Mouse (Mus musculus): ENCODE data around the gene Gna12.
A peak's percentile ranks its signal among the peaks of the same experiment; 100 is the strongest.

Gna12 gene

GRCm38 (mm10) chr5:140826796-140827195 is 3.4 kb downstream of the Gna12 start:
- no peak for DNase-seq

GRCm38 (mm10) chr5:140826118-140826517 is 4.1 kb downstream of the Gna12 start:
- DNase-seq = no peak

- DNase-seq = no peak
These were observed 6.1 kb downstream of the Gna12 start for GRCm38 (mm10) chr5:140824126-140824525.

GRCm38 (mm10) chr5:140823386-140823785 is 6.8 kb downstream of the Gna12 start:
- no peak for DNase-seq

- DNase-seq = no peak
These were observed 8.3 kb downstream of the Gna12 start for GRCm38 (mm10) chr5:140821951-140822350.

GRCm38 (mm10) chr5:140820539-140820938 is 9.7 kb downstream of the Gna12 start:
- no peak for DNase-seq

- DNase-seq = no peak
These were observed 10.6 kb downstream of the Gna12 start for GRCm38 (mm10) chr5:140819594-140819993.

- DNase-seq = no peak
These were observed 11.7 kb downstream of the Gna12 start for GRCm38 (mm10) chr5:140818482-140819076.

- no peak for DNase-seq
These were observed 13.2 kb downstream of the Gna12 start for GRCm38 (mm10) chr5:140816950-140817568.

GRCm38 (mm10) chr5:140816008-140816407 is 14.2 kb downstream of the Gna12 start:
- DNase-seq = no peak

- DNase-seq = peak; percentile 33
These were observed 15.0 kb downstream of the Gna12 start for GRCm38 (mm10) chr5:140815059-140815728.

- DNase-seq = no peak
These were observed 15.8 kb downstream of the Gna12 start for GRCm38 (mm10) chr5:140814403-140814802.

GRCm38 (mm10) chr5:140812699-140813098 is 17.5 kb downstream of the Gna12 start:
- DNase-seq = no peak

- DNase-seq = no peak
These were observed 18.2 kb downstream of the Gna12 start for GRCm38 (mm10) chr5:140812063-140812462.

- no peak for DNase-seq
These were observed 18.8 kb downstream of the Gna12 start for GRCm38 (mm10) chr5:140811390-140811789.

- DNase-seq = no peak
These were observed 23.3 kb downstream of the Gna12 start for GRCm38 (mm10) chr5:140806939-140807338.

GRCm38 (mm10) chr5:140806252-140806651 is 24.0 kb downstream of the Gna12 start:
- no peak for DNase-seq

- no peak for DNase-seq
These were observed 28.4 kb downstream of the Gna12 start for GRCm38 (mm10) chr5:140801782-140802181.

GRCm38 (mm10) chr5:140800288-140800923 is 29.8 kb downstream of the Gna12 start:
- peak; percentile 56 for DNase-seq

- DNase-seq = no peak
These were observed 31.0 kb downstream of the Gna12 start for GRCm38 (mm10) chr5:140799190-140799589.

- no peak for DNase-seq
These were observed 31.5 kb downstream of the Gna12 start for GRCm38 (mm10) chr5:140798775-140799174.

- DNase-seq = peak; percentile 35
These were observed 32.1 kb downstream of the Gna12 start for GRCm38 (mm10) chr5:140798158-140798557.

GRCm38 (mm10) chr5:140796051-140796450 is 34.2 kb downstream of the Gna12 start:
- DNase-seq = no peak

- no peak for DNase-seq
These were observed 35.1 kb downstream of the Gna12 start for GRCm38 (mm10) chr5:140795176-140795575.

Data from lung, postnatal 36 days (tissue).